Mouse (Mus musculus) spleen, adult 2 months (tissue): ENCODE data around the gene Slc39a13. TPM values are rescaled to one million over a fixed set of nuclear protein-coding genes. Genes with fewer than 3 reads are reported as not detected.

Experiments
- DNase-seq, 2 experiments: peaks; one replicate each; pipeline versions ENCODE4 v3.0.0 to v3.0.0-alpha.2; 2012 to 2021; ENCODE audit warnings: low spot score in 2 of 2, low read depth in 1 of 2
- H3K27ac ChIP-seq: fragments of 200-500 bp; 2 replicates; pipeline ENCODE4 v1.5.1; 2012; ENCODE audit warnings: low read length, inconsistent platforms; ENCODE audit not compliant: insufficient read depth
- H3K27me3 ChIP-seq: fragments of 200-500 bp; 2 replicates; pipeline ENCODE4 v1.6.1; 2012; ENCODE audit warnings: mild to moderate bottlenecking, moderate library complexity, low read length, inconsistent platforms; ENCODE audit not compliant: control insufficient read depth, insufficient read depth
- H3K36me3 ChIP-seq: fragments of 200-500 bp; 2 replicates; pipeline ENCODE4 v1.6.1; 2012; ENCODE audit warnings: mild to moderate bottlenecking, low read length, inconsistent platforms; ENCODE audit not compliant: control insufficient read depth, insufficient read depth
- H3K4me1 ChIP-seq: fragments of 200-500 bp; 2 replicates; pipeline ENCODE4 v1.6.1; 2011; ENCODE audit warnings: inconsistent platforms; ENCODE audit not compliant: control insufficient read depth, insufficient read depth, insufficient read length
- H3K4me3 ChIP-seq: fragments of 200-500 bp; 2 replicates; pipeline ENCODE4 v1.5.1; 2011; ENCODE audit warnings: mild to moderate bottlenecking, inconsistent platforms; ENCODE audit not compliant: insufficient read depth, insufficient read length; ENCODE audit errors: extremely low read depth
- CTCF ChIP-seq: fragments of 200-500 bp; IDR thresholded peaks from 2 replicates; pipeline ENCODE4 v1.5.1; 2011; ENCODE audit warnings: mild to moderate bottlenecking, inconsistent platforms; ENCODE audit not compliant: insufficient read depth, insufficient read length, insufficient replicate concordance; ENCODE audit errors: extremely low read depth
- POLR2A ChIP-seq: fragments of 200-500 bp; IDR thresholded peaks from 2 replicates; pipeline ENCODE4 v1.6.1; 2011; ENCODE audit warnings: low read depth, low read length, inconsistent platforms
- WGBS: fragments of 180-500 bp; shearing (Covaris S2); methylation state at CpG from one replicate; pipeline ENCODE4 v1.1.7; 2018; 5-methylcytosine and 5-hydroxymethylcytosine counted together
- polyA plus RNA-seq: library from polyadenylated mRNA; depleted of rRNA; stranded (reverse); fragments of >200 nt; gene quantifications from 2 replicates; pipeline ENCODE4 v1.2.3, GENCODE M21; 2012; rRNA removed

The Slc39a13 gene
- 31.3 and 35.6 TPM in 2 replicates for polyA plus RNA-seq

DNA sequence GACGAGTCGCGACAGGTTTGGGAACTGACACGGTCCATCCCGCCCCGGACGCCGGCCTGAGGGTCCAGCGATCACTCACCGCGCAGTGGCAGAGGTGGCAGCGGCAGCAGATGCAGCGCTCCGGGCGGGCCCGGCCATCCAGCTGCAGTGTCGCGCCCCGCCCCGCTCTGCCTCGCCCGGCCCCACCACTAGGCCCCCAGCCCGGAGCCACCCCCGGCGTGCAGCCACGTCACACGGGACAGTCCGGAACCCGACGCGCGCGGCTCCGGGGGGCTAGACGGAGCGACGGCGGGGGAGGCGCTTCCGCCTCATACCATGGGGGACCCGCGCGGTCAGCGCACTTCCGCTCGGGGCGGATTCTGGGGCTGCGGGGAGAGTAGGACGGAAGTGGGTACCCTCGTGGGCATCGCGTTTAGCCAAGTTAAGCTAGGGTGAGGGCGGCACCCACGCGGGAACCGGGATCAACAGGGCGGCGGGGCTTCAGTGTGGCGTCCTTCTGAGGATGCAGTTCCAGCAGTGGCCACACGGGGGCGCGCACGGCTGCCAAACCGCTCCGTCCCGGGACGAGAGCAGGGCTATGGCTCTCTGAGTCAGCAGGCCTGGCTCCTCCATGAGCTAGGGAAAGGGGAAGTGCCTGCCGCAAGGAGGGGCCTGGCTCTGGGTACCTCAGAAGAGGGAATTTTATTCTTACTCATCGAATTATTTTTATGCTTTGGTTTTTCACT is at the start of gene Slc39a13:
Gene Slc39a13, minus strand, starts transcription at position 342 of the 725 bp plus-strand sequence.
- Histone ChIP-seq H3K36me3 (no peaks in the 10 kb centered on the region), H3K27ac (peak within 1 kb of the TSS; percentile 67), H3K4me3 (peak within 1 kb of the TSS; percentile 58), H3K27me3 (no peaks in the 10 kb centered on the region), H3K4me1 (peaks cover 11% of the 10 kb centered on the region; the same call in 1 of the 2 replicates)
- WGBS: under 1% methylated on average over 60 of the region's 69 CpGs
- peak; percentile 89 to 94 for DNase-seq
- TF ChIP-seq CTCF (peak; percentile 97), POLR2A (no peak)

GRCm38 (mm10) chr2:91119551-91119950 is 49.3 kb upstream of the Slc39a13 start:
- H3K27ac ChIP-seq: no peak overlapping the region
- 89% methylated on average over 6 of the region's 6 CpGs for WGBS
- no peak overlapping the region for H3K4me3 ChIP-seq
- no peak for TF ChIP-seq POLR2A
- no peak for TF ChIP-seq CTCF
- no peak for DNase-seq
- no peaks in the 10 kb centered on the region for H3K4me1 ChIP-seq
- H3K36me3 ChIP-seq: peaks cover 11% of the 10 kb centered on the region
- H3K27me3 ChIP-seq: no peaks in the 10 kb centered on the region

- Histone ChIP-seq H3K27me3 (no peaks in the 10 kb centered on the region), H3K4me1 (no peaks in the 10 kb centered on the region), H3K4me3 (no peak overlapping the region), H3K27ac (no peak overlapping the region), H3K36me3 (peaks cover 15% of the 10 kb centered on the region)
- WGBS: 95% methylated on average over 19 of the region's 19 CpGs
- TF ChIP-seq CTCF: no peak
- no peak for DNase-seq
Observed at GRCm38 (mm10) chr2:91119061-91119460, 48.8 kb upstream of the Slc39a13 start.

- Histone ChIP-seq H3K27me3 (no peaks in the 10 kb centered on the region), H3K36me3 (peaks cover 16% of the 10 kb centered on the region), H3K27ac (no peak overlapping the region), H3K4me1 (no peaks in the 10 kb centered on the region), H3K4me3 (no peak overlapping the region)
- DNase-seq: no peak
- TF ChIP-seq POLR2A (no peak), CTCF (no peak)
- 72% methylated on average over 1 of the region's 1 CpGs for WGBS
Observed at GRCm38 (mm10) chr2:91118647-91119046, 48.4 kb upstream of the Slc39a13 start.

DNA sequence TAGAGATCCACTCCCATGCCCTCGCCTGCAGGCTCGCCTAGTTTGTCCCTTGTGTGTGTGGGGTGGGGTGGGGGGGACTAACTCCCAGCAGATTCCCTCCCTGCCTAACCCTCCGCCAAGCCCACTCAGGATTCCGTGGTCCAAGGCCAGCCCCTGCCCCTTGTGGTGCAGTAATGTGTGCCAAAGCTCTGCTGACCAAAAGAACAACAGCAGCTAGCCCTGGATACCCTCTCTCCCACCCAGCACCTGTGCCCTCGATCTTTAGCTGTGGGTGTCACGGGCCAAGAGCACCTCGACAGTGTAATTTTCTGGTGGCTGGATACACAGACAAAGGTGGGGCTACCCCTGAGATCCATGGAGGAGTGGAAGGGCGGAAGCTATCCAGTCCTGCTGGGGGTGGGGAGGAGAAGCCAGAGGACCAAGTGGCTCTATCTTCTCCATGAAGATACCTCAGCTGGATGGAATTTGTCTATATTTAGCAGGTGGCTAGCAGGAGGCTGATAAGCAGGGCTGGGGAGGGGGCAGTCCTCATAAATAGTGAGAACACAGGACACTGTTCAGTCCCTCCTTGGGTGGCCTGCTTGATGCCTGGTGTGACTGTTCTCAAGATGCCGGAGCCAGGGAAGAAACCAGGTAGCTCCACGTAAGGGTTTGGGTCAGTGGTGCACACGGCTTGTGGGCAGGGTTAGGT is 47.5 kb upstream of the Slc39a13 start, which contains the start of gene Mybpc3:
Gene Mybpc3, plus strand, starts transcription at position 560 of the 691 bp plus-strand sequence.
- 87% methylated on average over 11 of the region's 11 CpGs for WGBS
- H3K4me1 ChIP-seq: no peaks in the 10 kb centered on the region
- H3K27me3 ChIP-seq: no peaks in the 10 kb centered on the region
- peaks cover 23% of the 10 kb centered on the region for H3K36me3 ChIP-seq
- no peak within 1 kb of the TSS for H3K27ac ChIP-seq
- no peak within 1 kb of the TSS for H3K4me3 ChIP-seq
- TF ChIP-seq CTCF (no peak), POLR2A (no peak)
- no peak for DNase-seq

DNA sequence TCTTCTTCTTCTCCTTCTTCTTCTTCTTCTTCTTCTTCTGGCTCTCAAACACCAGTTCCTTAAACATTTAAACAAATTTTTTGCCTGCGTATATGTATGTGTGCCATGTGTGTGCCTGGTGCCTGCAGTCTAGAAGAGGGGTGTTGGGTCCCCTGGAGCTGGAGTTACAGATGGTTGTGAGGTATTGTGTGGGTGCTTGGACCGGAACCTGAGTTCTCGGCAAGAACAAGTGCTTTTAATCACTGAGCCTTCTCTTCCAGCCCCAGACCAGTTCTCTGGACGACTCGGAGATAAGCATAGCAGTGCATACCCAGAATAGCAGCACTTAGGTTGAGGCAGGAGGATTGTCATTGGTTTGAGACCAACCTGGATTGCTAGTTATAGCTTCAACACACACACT is 46.6 kb upstream of the Slc39a13 start:
- Histone ChIP-seq H3K27me3 (no peaks in the 10 kb centered on the region), H3K4me3 (no peak overlapping the region), H3K27ac (no peak overlapping the region), H3K36me3 (peaks cover 23% of the 10 kb centered on the region), H3K4me1 (no peaks in the 10 kb centered on the region)
- TF ChIP-seq CTCF: no peak
- TF ChIP-seq POLR2A: no peak
- no peak for DNase-seq
- 87% methylated on average over 5 of the region's 5 CpGs for WGBS

DNA sequence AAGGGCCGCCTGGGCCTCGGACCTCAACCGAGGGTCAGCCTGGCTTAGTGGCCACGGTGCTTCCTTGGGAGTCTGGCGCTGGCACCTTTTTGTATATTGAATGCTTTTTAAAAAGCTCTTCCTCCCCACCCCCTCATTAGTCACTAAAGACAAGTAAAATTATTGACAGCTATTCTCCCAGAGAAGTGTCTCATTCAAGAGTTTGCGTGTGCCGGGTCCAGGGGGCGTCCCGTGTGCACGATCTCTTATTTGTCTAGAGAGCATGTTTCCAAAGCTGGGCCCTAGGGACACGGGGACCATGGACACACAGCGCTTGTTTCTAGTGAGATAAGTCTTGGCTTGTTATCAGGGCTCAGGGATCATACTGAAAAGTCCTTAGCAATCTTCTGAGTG is 45.4 kb upstream of the Slc39a13 start:
- Histone ChIP-seq H3K27me3 (no peaks in the 10 kb centered on the region), H3K27ac (no peak overlapping the region), H3K4me3 (no peak overlapping the region), H3K36me3 (peaks cover 23% of the 10 kb centered on the region), H3K4me1 (no peaks in the 10 kb centered on the region)
- TF ChIP-seq POLR2A (no peak), CTCF (no peak)
- WGBS: 92% methylated on average over 12 of the region's 12 CpGs
- DNase-seq: no peak
